Mouse (Mus musculus): ENCODE data around the gene Gm28510. TPM values are rescaled to one million over a fixed set of nuclear protein-coding genes. Genes with fewer than 3 reads are reported as not detected.
"Not testable (repeated sequence)": the region's sequence is repeated elsewhere in the genome, so short reads cannot be mapped to it uniquely, and the experiment has no call there.

Gene Gm28510
- polyA plus RNA-seq (2014; fragmentation: Nextera tagmentation; extraction: Ambion mirVana) = not detected in 2 replicates

GRCm38 (mm10) chrY:10412437-10412836, at the start of gene Gm28510:
Gene Gm28510 (plus strand): TSS chrY:10412737.
- not testable (repeated sequence) for H3K9me3 ChIP-seq (ENCODE audit: control insufficient read depth, low read length); H3K27ac ChIP-seq (ENCODE audit: low read depth, low read length); H3K4me3 ChIP-seq (ENCODE audit: low read depth, low read length); H3K36me3 ChIP-seq (ENCODE audit: control insufficient read depth, insufficient read depth, low read length); H3K9ac ChIP-seq (ENCODE audit: low read depth, low read length); DNase-seq (ENCODE audit: low spot score); H3K4me1 ChIP-seq (replicated peaks; ENCODE audit: control insufficient read depth, insufficient read depth, low read length); H3K4me2 ChIP-seq (replicated peaks; ENCODE audit: low read depth, low read length); ATAC-seq (ENCODE audit: low FRiP score); H3K27me3 ChIP-seq (ENCODE audit: control insufficient read depth, insufficient read depth, low read length)
- no CpG with 5 or more reads among the region's 6 CpGs for WGBS

Other genes starting within 250 kb of the Gm28510 start
- gene Gm20834, start 88.1 kb upstream of the Gm28510 start, polyA plus RNA-seq (2014; fragmentation: Nextera tagmentation; extraction: Ambion mirVana) = not detected in 2 replicates
- not detected in 2 replicates for gene Gm20737, start 123.3 kb downstream of the Gm28510 start, polyA plus RNA-seq (2014; fragmentation: Nextera tagmentation; extraction: Ambion mirVana)
- not detected in 2 replicates for gene Gm21775, start 140.7 kb downstream of the Gm28510 start, polyA plus RNA-seq (2014; fragmentation: Nextera tagmentation; extraction: Ambion mirVana)
- not detected in 2 replicates for gene Gm21900, start 203.6 kb downstream of the Gm28510 start, polyA plus RNA-seq (2014; fragmentation: Nextera tagmentation; extraction: Ambion mirVana)

All from hindbrain, embryonic 11.5 days (tissue).